Mouse (Mus musculus): ENCODE measurements around the gene Tppp3.

Tppp3 gene

GRCm38 (mm10) chr8:105433021-105433420 is 38.3 kb downstream of the Tppp3 start:
- DNase-seq (ENCODE audit: low read depth) = no peak

DNA sequence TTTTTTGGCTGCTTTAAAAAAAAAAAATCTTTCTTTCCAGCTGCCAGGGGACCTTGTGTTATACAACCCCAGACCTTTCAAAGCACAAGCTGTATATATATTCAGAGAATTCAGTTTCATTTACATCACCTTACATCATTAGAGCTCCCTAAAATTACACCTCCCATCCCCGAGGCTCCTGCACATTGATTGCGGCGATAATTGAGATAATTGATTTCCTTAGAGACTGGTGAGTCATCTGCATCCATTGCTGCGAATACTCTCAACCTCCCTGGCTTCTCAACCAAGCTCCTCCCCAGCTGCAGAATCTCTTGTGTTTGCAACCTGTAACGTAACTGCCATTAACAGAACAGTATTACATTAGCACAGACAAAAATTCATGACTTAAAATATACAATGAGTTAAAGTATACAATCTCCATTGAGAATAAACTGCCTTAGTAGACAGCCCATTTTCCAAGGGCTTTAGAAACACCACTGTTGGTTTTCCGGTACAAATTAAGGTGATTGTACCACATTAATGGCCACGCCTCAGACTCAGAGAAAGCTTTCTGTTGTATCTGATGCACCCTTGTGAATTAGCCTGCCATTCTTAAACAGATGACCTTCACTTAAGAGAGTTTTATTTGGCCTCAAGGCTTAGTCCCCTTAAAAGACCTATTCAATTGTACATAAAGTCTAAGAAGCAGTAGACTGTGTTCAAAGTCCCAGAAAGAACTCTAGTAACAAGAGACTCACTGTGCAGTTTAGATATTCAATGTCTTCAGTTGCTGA is 39.4 kb downstream of the Tppp3 start:
- DNase-seq (ENCODE audit: low read depth) = no peak

GRCm38 (mm10) chr8:105426878-105427277 is 44.4 kb downstream of the Tppp3 start:
- DNase-seq (ENCODE audit: low read depth) = no peak

DNA sequence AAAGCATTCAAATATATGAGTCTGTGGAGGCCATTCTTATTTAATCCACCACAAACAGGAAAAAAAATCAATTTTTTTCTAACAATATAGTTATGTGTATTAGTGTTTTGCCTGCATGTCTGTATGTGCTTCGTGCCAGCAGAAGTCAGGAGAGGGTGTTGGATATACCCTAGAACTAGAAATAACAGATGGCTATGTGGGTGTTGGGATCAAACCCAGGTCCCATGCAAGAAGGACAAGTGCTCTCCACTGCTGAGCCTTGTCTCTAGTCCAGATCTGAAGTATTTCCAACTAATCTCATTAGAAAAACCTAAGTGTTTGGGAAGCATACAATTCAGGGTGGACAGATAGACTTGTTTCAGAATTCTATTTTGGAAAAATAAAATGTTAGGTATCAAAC is 49.3 kb downstream of the Tppp3 start:
- DNase-seq (ENCODE audit: low read depth) = no peak

- DNase-seq (ENCODE audit: low read depth) = no peak
Measured at GRCm38 (mm10) chr8:105419800-105420199, 51.5 kb downstream of the Tppp3 start.

DNA sequence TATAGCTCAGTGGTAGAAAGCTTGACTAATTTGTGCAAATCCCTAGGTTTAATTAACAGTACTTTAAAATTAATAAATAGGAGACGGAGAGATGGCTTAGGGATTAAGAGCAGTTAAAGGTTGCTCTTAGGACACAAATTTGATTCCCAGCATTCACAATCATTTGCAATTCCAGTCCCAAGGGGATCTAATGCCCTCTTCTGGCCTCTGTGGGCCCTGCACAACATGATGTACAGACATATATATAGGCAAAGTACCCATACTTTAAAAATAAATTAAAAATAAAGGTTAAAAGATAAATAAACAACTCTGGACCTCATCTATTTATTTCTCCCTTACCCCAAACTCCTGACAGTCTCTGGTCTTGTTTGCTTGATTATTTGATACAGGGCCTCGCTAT is 52.3 kb downstream of the Tppp3 start:
- peak; percentile 23 for DNase-seq (ENCODE audit: low read depth)

Data from NIH3T3 (cell line).